Mouse (Mus musculus) embryonic facial prominence, embryonic 14.5 days (tissue): ENCODE data around the gene Ube4a. TPM values are rescaled to one million over a fixed set of nuclear protein-coding genes. Genes with fewer than 3 reads are reported as not detected.
"Not testable (repeated sequence)": the region's sequence is repeated elsewhere in the genome, so short reads cannot be mapped to it uniquely, and the experiment has no call there.

Experiments
- ATAC-seq: fragments of 200-750 bp; cut with Nextera tagmentation; 2 replicates; pipeline ENCODE4 v1.8.0; 2017; ENCODE audit warnings: low read depth, moderate number of reproducible peaks, moderate TSS enrichment
- DNase-seq: peaks from one replicate; pipeline ENCODE4 v3.0.0-alpha.2; 2015; ENCODE audit warnings: low spot score
- H3K27ac ChIP-seq: fragments of 300-500 bp; sonication (generic); replicated peaks from 2 replicates; pipeline ENCODE4 v1.5.1; 2014; ENCODE audit warnings: low read depth, mild to moderate bottlenecking, low read length, moderate library complexity
- H3K27me3 ChIP-seq: fragments of 300-500 bp; sonication (generic); replicated peaks from 2 replicates; pipeline ENCODE4 v1.6.1; 2014; ENCODE audit warnings: low read length; ENCODE audit not compliant: control insufficient read depth, insufficient read depth
- H3K36me3 ChIP-seq: fragments of 300-500 bp; sonication (generic); 2 replicates; pipeline ENCODE4 v1.6.1; 2014; ENCODE audit warnings: low read length, mixed read lengths; ENCODE audit not compliant: control insufficient read depth, insufficient read depth
- H3K4me1 ChIP-seq: fragments of 300-500 bp; sonication (generic); 2 replicates; pipeline ENCODE4 v1.6.1; 2014; ENCODE audit warnings: antibody characterized with exemption, low read length; ENCODE audit not compliant: control insufficient read depth, insufficient read depth
- H3K4me2 ChIP-seq: fragments of 300-500 bp; sonication (generic); 2 replicates; pipeline ENCODE4 v1.6.1; 2014; ENCODE audit warnings: low read depth, mild to moderate bottlenecking, low read length, moderate library complexity, mixed read lengths
- H3K4me3 ChIP-seq: fragments of 300-500 bp; sonication (generic); 2 replicates; pipeline ENCODE4 v1.5.1; 2014; ENCODE audit warnings: low read depth, mild to moderate bottlenecking, low read length
- H3K9ac ChIP-seq: fragments of 300-500 bp; sonication (generic); 2 replicates; pipeline ENCODE4 v1.6.1; 2014; ENCODE audit warnings: low read depth, mild to moderate bottlenecking, low read length, moderate library complexity, mixed read lengths
- H3K9me3 ChIP-seq: fragments of 300-500 bp; sonication (generic); 2 replicates; pipeline ENCODE4 v1.6.1; 2016; ENCODE audit warnings: low read length; ENCODE audit not compliant: control insufficient read depth
- WGBS: fragments of 180-500 bp; shearing (Covaris S2); extraction: QIAGEN DNeasy Blood & Tissue Kit; methylation state at CpG from one replicate; pipeline ENCODE4 v1.1.7; 2014; 5-methylcytosine and 5-hydroxymethylcytosine counted together
- polyA plus RNA-seq: library from polyadenylated mRNA; unstranded; fragments of >200 nt; fragmentation: Nextera tagmentation; extraction: Ambion mirVana; gene quantifications from 2 replicates; pipeline ENCODE4 v1.2.1, GENCODE M21; 2014

Gene Ube4a
- polyA plus RNA-seq, 1 experiment from 2014 or later: 25.5 TPM

DNA sequence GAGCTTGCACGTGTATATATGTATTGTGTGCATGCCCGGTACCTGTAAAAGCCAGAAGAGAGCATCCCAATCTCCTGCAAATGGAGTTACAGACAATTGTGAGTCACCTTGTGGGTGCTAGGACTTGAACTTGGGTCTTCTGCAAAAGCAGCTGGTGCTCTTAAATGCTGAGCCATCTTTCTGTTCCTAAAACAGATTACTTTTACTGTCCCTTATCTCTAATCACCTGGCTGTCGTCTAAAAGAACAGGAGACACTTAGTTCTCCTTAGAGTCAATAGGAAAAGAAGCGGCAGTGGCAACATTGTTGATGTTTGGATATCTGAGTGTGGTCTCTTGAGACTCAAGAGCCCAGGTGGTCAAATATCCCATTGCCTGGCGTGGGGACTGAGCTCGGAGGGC lies 12.4 kb upstream of the Ube4a start:
- Histone ChIP-seq H3K4me3 (no peak overlapping the region), H3K4me2 (no peak overlapping the region), H3K4me1 (no peaks in the 10 kb centered on the region), H3K9me3 (no peaks in the 10 kb centered on the region), H3K9ac (no peak overlapping the region), H3K36me3 (no peaks in the 10 kb centered on the region), H3K27ac (no peak overlapping the region), H3K27me3 (peaks cover 18% of the 10 kb centered on the region)
- DNase-seq (no peak), ATAC-seq (no peak)
- WGBS: 72% methylated on average over 6 of the region's 6 CpGs

- no peak for ATAC-seq
- no peak for DNase-seq
- H3K36me3 ChIP-seq: no peaks in the 10 kb centered on the region
- WGBS: 95% methylated on average over 1 of the region's 1 CpGs
- no peak overlapping the region for H3K4me2 ChIP-seq
- H3K4me1 ChIP-seq: peaks cover 7% of the 10 kb centered on the region
- H3K9ac ChIP-seq: no peak overlapping the region
- no peak overlapping the region for H3K27ac ChIP-seq
- no peak overlapping the region for H3K4me3 ChIP-seq
- no peaks in the 10 kb centered on the region for H3K9me3 ChIP-seq
- peaks cover 9% of the 10 kb centered on the region; the same call in 1 of the 2 replicates for H3K27me3 ChIP-seq
Measured at GRCm38 (mm10) chr9:44969450-44969849, 4.0 kb upstream of the Ube4a start.

- not testable (repeated sequence) for H3K27me3 ChIP-seq, H3K9ac ChIP-seq, H3K36me3 ChIP-seq, H3K4me3 ChIP-seq, ATAC-seq, H3K4me2 ChIP-seq, H3K27ac ChIP-seq, DNase-seq, H3K9me3 ChIP-seq
- WGBS: 81% methylated on average over 5 of the region's 5 CpGs
- H3K4me1 ChIP-seq: peaks cover 11% of the 10 kb centered on the region
Measured at GRCm38 (mm10) chr9:44967763-44968162, 2.4 kb upstream of the Ube4a start.

GRCm38 (mm10) chr9:44966815-44967242 lies 1.4 kb upstream of the Ube4a start:
- 24% methylated on average over 3 of the region's 3 CpGs for WGBS
- ATAC-seq: peak; percentile 58; the same call in 1 of the 2 replicates
- Histone ChIP-seq H3K27me3 (no peaks in the 10 kb centered on the region), H3K4me1 (peaks cover 11% of the 10 kb centered on the region), H3K9ac (no peak overlapping the region), H3K27ac (no peak overlapping the region), H3K36me3 (peaks cover 3% of the 10 kb centered on the region), H3K4me3 (no peak overlapping the region), H3K4me2 (no peak overlapping the region), H3K9me3 (no peaks in the 10 kb centered on the region)
- peak; percentile 83 for DNase-seq

- 12% methylated on average over 10 of the region's 10 CpGs for WGBS
- Histone ChIP-seq H3K4me3 (peak overlapping the region; percentile 93), H3K4me2 (peak overlapping the region; percentile 90), H3K27ac (peak overlapping the region; percentile 16; the same call in 1 of the 2 replicates), H3K9ac (peak overlapping the region; percentile 22), H3K9me3 (no peaks in the 10 kb centered on the region), H3K4me1 (peaks cover 11% of the 10 kb centered on the region), H3K36me3 (peaks cover 7% of the 10 kb centered on the region), H3K27me3 (no peaks in the 10 kb centered on the region)
- ATAC-seq (no peak), DNase-seq (no peak)
Measured at GRCm38 (mm10) chr9:44965833-44966466, 550 bp upstream of the Ube4a start.

- no peak overlapping the region for H3K27ac ChIP-seq
- H3K36me3 ChIP-seq: peaks cover 76% of the 10 kb centered on the region
- H3K4me1 ChIP-seq: no peaks in the 10 kb centered on the region
- no peak overlapping the region for H3K4me2 ChIP-seq
- ATAC-seq (no peak), DNase-seq (no peak)
- H3K9ac ChIP-seq: no peak overlapping the region
- WGBS: 91% methylated on average over 3 of the region's 3 CpGs
- H3K27me3 ChIP-seq: no peaks in the 10 kb centered on the region
- H3K4me3 ChIP-seq: no peak overlapping the region
- no peaks in the 10 kb centered on the region for H3K9me3 ChIP-seq
Measured at GRCm38 (mm10) chr9:44954432-44954831, 11.0 kb downstream of the Ube4a start.

DNA sequence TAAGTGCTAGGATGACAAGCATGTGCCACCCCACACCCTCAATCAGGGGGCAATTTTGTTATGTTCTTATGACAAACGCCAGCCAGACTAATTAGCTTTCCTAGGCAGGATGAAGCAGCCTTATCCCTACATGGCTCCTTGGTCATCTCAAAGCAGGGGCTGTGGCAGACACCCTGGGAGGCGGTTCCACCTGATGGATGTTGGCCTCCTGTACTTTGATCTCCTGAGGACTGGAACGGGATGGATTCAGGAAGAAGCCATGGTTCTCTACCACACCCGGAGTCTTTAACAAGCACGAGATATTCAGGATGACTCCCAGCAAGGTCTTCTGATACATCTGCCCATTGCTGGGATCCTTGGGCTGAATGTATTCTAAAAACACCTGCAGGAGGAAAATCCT lies 17.6 kb downstream of the Ube4a start:
- Histone ChIP-seq H3K27ac (no peak overlapping the region), H3K4me3 (no peak overlapping the region), H3K9ac (no peak overlapping the region), H3K4me1 (no peaks in the 10 kb centered on the region), H3K36me3 (peaks cover 90% of the 10 kb centered on the region), H3K9me3 (no peaks in the 10 kb centered on the region), H3K4me2 (no peak overlapping the region), H3K27me3 (no peaks in the 10 kb centered on the region)
- 85% methylated on average over 5 of the region's 5 CpGs for WGBS
- ATAC-seq (no peak), DNase-seq (no peak)

GRCm38 (mm10) chr9:44946185-44946695 lies 19.2 kb downstream of the Ube4a start:
- Histone ChIP-seq H3K36me3 (peaks cover 91% of the 10 kb centered on the region), H3K27me3 (no peaks in the 10 kb centered on the region)
- WGBS: 94% methylated on average over 7 of the region's 7 CpGs

GRCm38 (mm10) chr9:44942421-44942820 lies 23.0 kb downstream of the Ube4a start:
- Histone ChIP-seq H3K4me1 (no peaks in the 10 kb centered on the region), H3K9me3 (no peaks in the 10 kb centered on the region), H3K4me3 (no peak overlapping the region), H3K27me3 (no peaks in the 10 kb centered on the region), H3K9ac (no peak overlapping the region), H3K27ac (no peak overlapping the region), H3K4me2 (no peak overlapping the region), H3K36me3 (peaks cover 85% of the 10 kb centered on the region)
- WGBS: 88% methylated on average over 4 of the region's 4 CpGs
- DNase-seq: no peak
- no peak for ATAC-seq

More at GRCm38 (mm10) chr9:44946185-44946695, 19.2 kb downstream of the Ube4a start:
- Histone ChIP-seq H3K4me3 (no peak overlapping the region), H3K27ac (no peak overlapping the region), H3K4me1 (no peaks in the 10 kb centered on the region), H3K4me2 (no peak overlapping the region), H3K9ac (no peak overlapping the region), H3K9me3 (no peaks in the 10 kb centered on the region)
- DNase-seq (no peak), ATAC-seq (no peak)
